Mouse (Mus musculus): ENCODE measurements around the gene 2310079G19Rik.

The 2310079G19Rik gene
- long read RNA-seq, experiment 1: 0 reads
- long read RNA-seq, experiment 2: 0 reads

DNA sequence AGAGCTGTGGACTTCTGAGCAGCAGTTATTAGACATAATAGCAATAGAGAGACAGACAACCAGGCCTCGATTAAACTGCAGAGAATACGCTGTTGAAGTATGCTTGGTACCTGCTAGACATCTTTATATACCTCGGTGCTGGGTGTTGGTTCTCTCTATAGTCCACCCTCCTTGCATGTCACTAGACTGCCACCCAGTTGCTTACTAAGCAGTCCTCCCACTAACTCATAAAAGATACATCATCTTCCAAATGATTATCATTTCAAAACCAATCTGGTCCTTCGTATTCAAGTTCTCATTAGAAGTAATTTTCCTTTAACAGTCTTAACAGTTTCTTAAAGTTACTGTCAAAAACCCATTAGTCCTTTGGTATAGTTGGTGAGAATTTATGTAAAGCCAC lies at the start of gene 2310079G19Rik:
Gene 2310079G19Rik (minus strand): TSS at position 101 of the 400 bp plus-strand sequence.
- intact Hi-C loops (cut with DNase I): no loop called here

DNA sequence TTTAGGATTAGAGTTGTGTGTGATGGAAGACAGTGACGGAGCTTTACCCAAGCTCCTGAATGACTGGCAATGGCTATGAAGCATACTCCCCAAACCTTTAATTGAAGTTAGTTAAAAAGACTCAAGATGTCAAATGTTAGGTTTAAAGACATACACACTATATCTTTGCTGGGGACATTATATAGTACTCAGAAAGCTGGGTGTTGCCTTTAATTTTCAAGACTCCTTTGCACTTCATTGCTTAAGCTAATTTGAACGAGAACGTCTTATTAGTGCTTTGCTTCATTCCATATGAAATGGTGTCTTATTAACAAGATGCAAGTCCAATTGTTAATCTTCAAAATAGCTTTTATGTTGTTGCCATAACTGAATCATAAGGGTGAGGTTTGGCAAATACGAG lies 44.1 kb upstream of the 2310079G19Rik start, which contains the start of gene Krtap27-1:
Gene Krtap27-1 (minus strand): TSS at position 101 of the 400 bp plus-strand sequence.
- intact Hi-C loops (cut with DNase I): no loop called here

- intact Hi-C loops (cut with DNase I): no loop called here
Measured at GRCm38 (mm10) chr16:88657426-88657825, 30.0 kb upstream of the 2310079G19Rik start.

DNA sequence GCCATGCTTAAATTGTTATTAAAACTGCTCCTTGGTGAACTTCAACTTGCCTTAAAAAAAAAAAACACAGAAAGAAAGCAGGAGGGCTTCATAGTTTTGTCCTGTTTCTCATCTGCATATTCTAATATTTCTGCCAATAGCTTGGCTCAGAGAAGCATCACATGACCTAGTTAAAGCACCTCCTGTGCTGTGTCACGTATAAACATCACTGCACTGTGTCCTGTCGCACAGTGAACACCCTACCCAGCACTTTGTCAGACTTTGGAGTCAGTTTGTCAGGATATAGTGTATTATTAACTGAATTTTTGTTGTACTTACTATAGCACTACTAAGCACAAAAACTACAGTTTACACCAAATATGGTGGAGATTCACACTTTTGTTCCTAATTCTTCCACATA lies 24.5 kb upstream of the 2310079G19Rik start:
- intact Hi-C loops (cut with DNase I): no loop called here

GRCm38 (mm10) chr16:88651082-88651481 lies 23.6 kb upstream of the 2310079G19Rik start:
- intact Hi-C loops (cut with DNase I): no loop called here

DNA sequence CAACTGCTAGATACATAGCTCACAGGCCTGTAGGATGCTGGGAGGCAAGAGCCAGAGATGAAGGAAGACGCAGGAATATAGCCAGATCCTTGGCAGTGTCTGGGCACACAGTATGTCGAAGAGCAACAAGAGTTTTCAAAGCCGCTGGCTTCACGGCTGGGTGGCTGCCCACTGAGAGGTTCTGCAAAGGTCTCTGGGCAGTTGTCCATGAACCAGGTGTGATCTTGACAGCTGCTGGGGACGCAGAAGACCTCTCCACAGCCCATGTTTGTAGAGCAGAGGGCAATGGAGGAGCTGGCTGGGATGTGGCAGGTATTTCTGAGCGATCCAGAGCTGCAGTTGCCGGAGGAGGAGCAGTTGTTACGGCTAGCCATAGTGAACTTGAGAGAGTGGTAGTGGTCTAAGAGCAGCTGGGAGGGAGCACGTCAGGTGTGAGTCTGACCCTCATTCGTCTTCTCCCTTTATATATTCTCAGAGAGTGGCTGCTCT lies 19.9 kb upstream of the 2310079G19Rik start, which contains the start of gene Krtap26-1:
Gene Krtap26-1 (minus strand): TSS at position 439 of the 489 bp plus-strand sequence.
- intact Hi-C loops (cut with DNase I): no loop called here

DNA sequence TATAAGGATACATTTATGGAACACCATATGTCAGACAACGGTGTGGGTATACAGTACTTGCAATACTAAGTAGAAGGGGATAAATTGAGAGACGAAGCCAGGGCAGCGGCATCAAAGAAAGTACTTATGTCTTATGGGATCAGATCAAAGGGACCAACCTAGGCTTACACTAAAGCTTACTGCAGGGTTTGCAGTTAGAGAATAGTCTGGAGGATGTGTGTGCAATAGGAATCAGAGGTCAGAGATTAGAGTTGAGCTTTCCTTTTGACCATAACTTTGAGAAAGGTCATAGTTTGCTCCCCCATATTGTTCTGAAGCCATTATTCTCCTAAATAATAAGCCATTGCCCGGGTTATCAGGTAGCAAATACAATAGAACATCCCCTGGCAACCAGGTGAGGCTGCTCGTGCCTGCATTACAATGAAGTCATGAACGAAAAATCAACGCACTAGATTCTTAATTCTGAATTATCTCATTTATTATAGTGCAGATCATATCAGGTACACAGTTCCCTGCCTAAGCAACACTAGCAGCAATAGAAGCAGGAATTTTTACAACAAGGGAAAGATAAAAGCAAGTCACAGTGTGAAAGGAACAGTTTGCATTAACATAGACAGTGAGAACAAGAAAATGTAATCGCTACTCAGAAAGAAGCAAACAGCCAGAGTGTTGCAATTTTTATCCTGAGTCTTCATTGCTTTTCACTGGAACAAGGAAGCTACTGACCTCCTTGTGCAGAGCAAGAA lies 19.1 kb upstream of the 2310079G19Rik start:
- intact Hi-C loops (cut with DNase I): no loop called here

GRCm38 (mm10) chr16:88640053-88640452 lies 12.6 kb upstream of the 2310079G19Rik start:
- intact Hi-C loops (cut with DNase I): no loop called here

- intact Hi-C loops (cut with DNase I): no loop called here
Measured at GRCm38 (mm10) chr16:88635142-88635541, 7.7 kb upstream of the 2310079G19Rik start.

DNA sequence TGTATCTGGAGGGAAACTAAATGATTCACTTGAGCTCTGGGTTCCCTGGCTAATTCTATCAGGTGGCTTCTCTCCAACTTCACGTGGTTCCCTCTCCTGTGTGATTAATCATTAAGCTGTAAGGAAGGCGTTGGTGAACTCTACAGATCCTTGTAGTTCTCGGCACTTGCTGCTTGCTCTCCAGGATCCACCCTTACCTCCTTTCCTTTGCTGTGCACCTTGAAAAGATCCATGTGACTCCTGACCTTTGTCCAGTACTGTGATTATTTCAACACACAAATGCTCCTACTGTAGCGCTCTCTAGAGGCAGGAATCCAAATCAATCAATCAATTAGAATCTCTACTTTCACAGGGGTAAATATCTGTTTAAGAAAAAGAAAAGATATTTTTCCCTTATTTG lies 4.0 kb upstream of the 2310079G19Rik start:
- intact Hi-C loops (cut with DNase I): no loop called here

- intact Hi-C loops (cut with DNase I): no loop called here
Measured at GRCm38 (mm10) chr16:88612712-88613111, 14.8 kb downstream of the 2310079G19Rik start.

DNA sequence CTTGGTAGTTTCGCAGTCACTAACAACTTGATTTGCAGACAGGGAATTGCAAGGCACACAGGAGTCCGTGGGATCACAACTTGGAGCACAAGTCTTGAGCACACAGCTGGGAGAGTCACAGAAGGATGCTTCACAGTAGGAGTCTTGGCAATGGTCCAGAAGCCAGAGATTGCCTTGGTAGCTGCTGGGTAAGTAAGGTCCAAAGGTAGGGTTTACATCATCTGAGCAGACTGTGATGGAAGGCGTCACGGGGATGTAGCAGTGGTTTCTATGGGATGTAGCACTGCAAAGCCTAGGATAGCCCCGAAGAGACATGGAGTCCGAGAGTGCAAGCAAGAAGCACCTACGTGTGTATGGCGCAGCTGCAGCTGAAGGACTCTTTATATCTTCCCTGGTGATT lies 15.5 kb downstream of the 2310079G19Rik start, which contains the start of gene Krtap24-1:
Gene Krtap24-1 (minus strand): TSS at position 358 of the 400 bp plus-strand sequence.
- intact Hi-C loops (cut with DNase I): no loop called here

DNA sequence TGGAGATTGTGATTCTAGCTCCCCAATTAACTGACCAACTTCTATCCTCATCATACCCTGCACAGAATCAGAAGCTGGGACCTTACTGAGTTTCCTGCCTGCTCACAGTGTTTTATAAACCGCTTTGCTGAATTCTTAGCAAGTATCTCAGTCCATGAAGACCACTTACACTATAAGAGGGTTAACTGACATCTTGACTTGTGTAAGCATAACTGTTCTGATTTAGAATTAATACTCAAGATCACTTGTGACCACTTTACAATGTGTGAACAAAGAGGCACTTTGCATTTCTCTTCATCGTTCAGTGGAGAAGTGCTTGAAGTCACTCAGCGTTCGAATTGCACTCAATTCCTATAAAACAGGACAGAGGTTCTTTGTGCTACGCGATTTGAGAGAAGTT lies 22.9 kb downstream of the 2310079G19Rik start:
- intact Hi-C loops (cut with DNase I): no loop called here

DNA sequence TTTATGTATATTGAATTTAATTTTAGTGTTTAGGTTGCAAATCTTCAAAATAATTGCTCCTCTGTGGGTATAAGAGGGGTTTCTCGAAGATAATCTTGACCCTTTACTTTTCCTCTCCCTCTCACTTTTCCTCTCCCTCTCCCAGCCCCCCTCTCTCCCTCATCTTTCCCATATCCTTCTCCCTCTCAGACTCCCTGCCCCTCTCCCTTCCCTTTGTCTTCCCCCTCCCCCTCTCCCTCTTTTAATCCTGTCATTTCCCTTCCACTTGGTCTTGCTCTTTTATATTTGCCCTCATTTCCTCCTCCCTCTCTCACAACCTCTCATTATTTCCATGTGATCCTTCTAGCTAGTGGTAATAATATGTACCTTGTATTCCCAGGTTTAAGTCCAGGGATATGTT lies 25.0 kb downstream of the 2310079G19Rik start:
- intact Hi-C loops (cut with DNase I): no loop called here

GRCm38 (mm10) chr16:88600303-88600702 lies 27.2 kb downstream of the 2310079G19Rik start:
- intact Hi-C loops (cut with DNase I): no loop called here

- intact Hi-C loops (cut with DNase I): no loop called here
Measured at GRCm38 (mm10) chr16:88599504-88600237, 27.8 kb downstream of the 2310079G19Rik start.

GRCm38 (mm10) chr16:88592758-88593157 lies 34.7 kb downstream of the 2310079G19Rik start:
- intact Hi-C loops (cut with DNase I): no loop called here

- intact Hi-C loops (cut with DNase I): no loop called here
Measured at GRCm38 (mm10) chr16:88583338-88583737, 44.1 kb downstream of the 2310079G19Rik start.
